Mouse (Mus musculus): Measurements from ENCODE around the gene Ndufb11. TPM values are rescaled to one million over a fixed set of nuclear protein-coding genes. Genes with fewer than 3 reads are reported as not detected.
A peak's percentile ranks its signal among the peaks of the same experiment; 100 is the strongest.

Ndufb11 gene
- total RNA-seq, 1 experiment = 161 TPM

DNA sequence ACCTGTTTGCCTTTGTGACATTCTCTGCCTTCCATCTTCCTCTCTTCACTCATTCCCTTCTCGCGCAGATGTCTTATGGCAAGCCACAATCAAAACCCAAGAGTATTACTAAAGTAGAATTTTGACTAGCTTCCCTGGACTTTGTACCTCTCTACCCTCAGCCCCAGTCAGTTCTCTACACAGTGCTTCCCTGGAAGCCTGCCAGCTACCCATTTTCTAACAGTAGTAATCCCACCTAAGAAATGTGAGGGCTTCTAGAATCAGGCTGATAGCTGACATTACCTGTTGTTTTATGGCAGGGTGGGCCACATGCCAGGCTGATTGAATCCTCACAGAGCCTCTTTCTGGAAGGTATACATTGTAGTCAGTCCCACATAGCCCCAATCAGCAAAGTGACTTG, 20.7 kb upstream of the Ndufb11 start:
- Histone ChIP-seq H3K36me3 (ENCODE audit: control insufficient read depth, insufficient read depth, low read length, poor library complexity, severe bottlenecking) (peaks cover 43% of the 10 kb centered on the region), H3K9me3 (ENCODE audit: control insufficient read depth, insufficient read depth, low read depth, low read length) (no peaks in the 10 kb centered on the region), H3K4me1 (ENCODE audit: control insufficient read depth in 2 of 2, insufficient read depth in 2 of 2, low read length in 2 of 2, poor library complexity in 1 of 2) (no peaks in the 10 kb centered on the region), H3K27ac (ENCODE audit: insufficient read depth, low read depth, low read length, poor library complexity, severe bottlenecking) (no peak overlapping the region), H3K4me3 (ENCODE audit: insufficient read depth in 1 of 2, low read depth in 1 of 2, low read length in 2 of 2, poor library complexity in 1 of 2, severe bottlenecking in 1 of 2) (no peak overlapping the region), H3K9ac (ENCODE audit: insufficient read depth, low read depth, low read length, poor library complexity, severe bottlenecking) (no peak overlapping the region)
- DNase-seq (ENCODE audit: low read depth, low spot score) = no peak
- no peak for TF ChIP-seq ZNF384 (IDR thresholded peaks at IDR 0.05; ENCODE audit: low read depth, low read length)
- TF ChIP-seq CHD2 (IDR thresholded peaks at IDR 0.05; ENCODE audit: low read depth, low read length) = no peak
- TF ChIP-seq ZC3H11A (IDR thresholded peaks at IDR 0.05; ENCODE audit: borderline replicate concordance, low read depth, low read length) = no peak
- TF ChIP-seq HCFC1 (IDR thresholded peaks at IDR 0.05; ENCODE audit: borderline replicate concordance, insufficient read depth, low read length) = no peak
- TF ChIP-seq MAFK (IDR thresholded peaks at IDR 0.05; ENCODE audit: insufficient read depth, low read depth, low read length) = no peak
- in situ Hi-C loops (cut with MboI; ENCODE audit: low sequenced_read_pairs in 2 of 2, unreplicated experiment in 2 of 2) = no loop called here

DNA sequence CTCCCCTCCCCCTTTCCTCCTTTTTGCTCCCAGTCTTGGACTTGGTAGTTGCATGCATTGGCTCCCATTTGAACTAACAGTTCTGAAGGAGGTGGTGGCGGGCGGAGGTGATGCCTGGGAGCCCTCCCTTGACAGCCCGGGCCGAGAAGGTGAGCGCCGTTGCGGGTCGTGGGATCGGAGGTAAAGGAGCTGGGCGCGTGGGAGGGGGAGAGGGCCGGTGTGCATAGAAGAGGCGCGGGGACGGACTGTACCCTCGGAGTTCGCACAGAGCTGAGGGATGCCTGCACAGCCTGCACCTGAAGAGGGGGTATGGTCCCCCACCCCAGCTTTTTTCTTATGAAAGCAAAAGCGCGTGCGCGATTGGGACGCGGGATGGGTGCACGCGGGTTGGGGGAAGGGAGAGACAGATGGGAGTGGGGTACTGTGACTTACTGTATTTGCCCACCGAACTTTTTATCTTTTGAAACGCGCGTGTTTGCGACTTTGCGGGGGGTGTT, 532 bp upstream of the Ndufb11 start:
- peak; percentile 4 for DNase-seq (ENCODE audit: low read depth, low spot score)
- H3K4me1 ChIP-seq (ENCODE audit: control insufficient read depth in 2 of 2, insufficient read depth in 2 of 2, low read length in 2 of 2, poor library complexity in 1 of 2) = no peaks in the 10 kb centered on the region; a peak in 1 of 4 replicates
- peak overlapping the region; percentile 89 for H3K9ac ChIP-seq (ENCODE audit: insufficient read depth, low read depth, low read length, poor library complexity, severe bottlenecking)
- H3K36me3 ChIP-seq (ENCODE audit: control insufficient read depth, insufficient read depth, low read length, poor library complexity, severe bottlenecking) = peaks cover 3% of the 10 kb centered on the region
- TF ChIP-seq HCFC1 (IDR thresholded peaks at IDR 0.05; ENCODE audit: borderline replicate concordance, insufficient read depth, low read length) (no peak), MAFK (IDR thresholded peaks at IDR 0.05; ENCODE audit: insufficient read depth, low read depth, low read length) (no peak), CHD2 (IDR thresholded peaks at IDR 0.05; ENCODE audit: low read depth, low read length) (no peak), ZNF384 (IDR thresholded peaks at IDR 0.05; ENCODE audit: low read depth, low read length) (no peak), ZC3H11A (IDR thresholded peaks at IDR 0.05; ENCODE audit: borderline replicate concordance, low read depth, low read length) (no peak)
- H3K4me3 ChIP-seq (ENCODE audit: insufficient read depth in 1 of 2, low read depth in 1 of 2, low read length in 2 of 2, poor library complexity in 1 of 2, severe bottlenecking in 1 of 2) = peak overlapping the region; percentile 79 to 87
- in situ Hi-C loops (cut with MboI; ENCODE audit: low sequenced_read_pairs in 2 of 2, unreplicated experiment in 2 of 2) = no loop called here
- H3K9me3 ChIP-seq (ENCODE audit: control insufficient read depth, insufficient read depth, low read depth, low read length) = no peaks in the 10 kb centered on the region
- H3K27ac ChIP-seq (ENCODE audit: insufficient read depth, low read depth, low read length, poor library complexity, severe bottlenecking) = peak overlapping the region; percentile 61

DNA sequence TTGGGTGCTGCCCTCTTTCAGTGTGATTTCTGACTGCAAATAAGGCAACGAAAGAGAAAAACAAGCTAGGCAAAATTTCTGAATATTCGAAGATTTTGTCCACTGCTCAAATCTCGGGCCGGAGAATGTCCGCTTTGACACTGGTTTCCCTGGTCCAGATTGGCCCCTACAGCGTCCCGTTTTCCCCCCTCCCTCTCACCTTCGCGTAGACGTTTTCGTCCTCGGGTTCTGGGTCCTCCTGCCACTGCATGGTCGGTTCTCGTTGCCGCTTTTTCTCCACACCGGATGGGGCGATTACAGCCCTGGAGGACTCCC, 601 bp downstream of the Ndufb11 start:
- TF ChIP-seq ZC3H11A (IDR thresholded peaks at IDR 0.05; ENCODE audit: borderline replicate concordance, low read depth, low read length) (no peak), CHD2 (IDR thresholded peaks at IDR 0.05; ENCODE audit: low read depth, low read length) (no peak), HCFC1 (IDR thresholded peaks at IDR 0.05; ENCODE audit: borderline replicate concordance, insufficient read depth, low read length) (no peak), MAFK (IDR thresholded peaks at IDR 0.05; ENCODE audit: insufficient read depth, low read depth, low read length) (no peak), ZNF384 (IDR thresholded peaks at IDR 0.05; ENCODE audit: low read depth, low read length) (no peak)
- peaks cover 3% of the 10 kb centered on the region for H3K36me3 ChIP-seq (ENCODE audit: control insufficient read depth, insufficient read depth, low read length, poor library complexity, severe bottlenecking)
- H3K9ac ChIP-seq (ENCODE audit: insufficient read depth, low read depth, low read length, poor library complexity, severe bottlenecking) = peak overlapping the region; percentile 86
- peak overlapping the region; percentile 87 to 88 for H3K4me3 ChIP-seq (ENCODE audit: insufficient read depth in 1 of 2, low read depth in 1 of 2, low read length in 2 of 2, poor library complexity in 1 of 2, severe bottlenecking in 1 of 2)
- H3K4me1 ChIP-seq (ENCODE audit: control insufficient read depth in 2 of 2, insufficient read depth in 2 of 2, low read length in 2 of 2, poor library complexity in 1 of 2) = no peaks in the 10 kb centered on the region; a peak in 1 of 4 replicates
- DNase-seq (ENCODE audit: low read depth, low spot score) = no peak
- H3K27ac ChIP-seq (ENCODE audit: insufficient read depth, low read depth, low read length, poor library complexity, severe bottlenecking) = peak overlapping the region; percentile 73; the same call in 1 of the 2 replicates
- in situ Hi-C loops (cut with MboI; ENCODE audit: low sequenced_read_pairs in 2 of 2, unreplicated experiment in 2 of 2) = no loop called here
- H3K9me3 ChIP-seq (ENCODE audit: control insufficient read depth, insufficient read depth, low read depth, low read length) = no peaks in the 10 kb centered on the region

DNA sequence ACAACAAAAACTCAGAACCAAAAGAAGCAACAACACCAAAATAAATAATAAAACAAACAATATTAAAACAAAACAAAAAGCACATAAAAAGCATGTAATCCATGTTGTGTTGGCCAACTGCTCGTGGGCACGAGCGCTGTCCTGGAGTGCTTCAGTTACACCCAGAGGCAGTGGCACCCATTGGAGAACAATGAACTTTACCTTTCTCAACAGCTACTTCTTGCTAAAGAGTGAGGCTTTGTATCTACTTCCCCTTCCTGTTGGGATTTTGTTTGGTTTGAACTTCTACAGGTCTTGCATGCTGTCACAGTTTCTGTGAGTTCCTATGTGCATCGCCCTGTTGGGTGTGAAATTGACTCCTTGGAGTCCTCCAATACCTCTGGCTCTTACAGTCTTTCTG, 8.9 kb downstream of the Ndufb11 start:
- Histone ChIP-seq H3K9me3 (ENCODE audit: control insufficient read depth, insufficient read depth, low read depth, low read length) (no peaks in the 10 kb centered on the region), H3K36me3 (ENCODE audit: control insufficient read depth, insufficient read depth, low read length, poor library complexity, severe bottlenecking) (no peaks in the 10 kb centered on the region), H3K27ac (ENCODE audit: insufficient read depth, low read depth, low read length, poor library complexity, severe bottlenecking) (no peak overlapping the region), H3K4me3 (ENCODE audit: insufficient read depth in 1 of 2, low read depth in 1 of 2, low read length in 2 of 2, poor library complexity in 1 of 2, severe bottlenecking in 1 of 2) (no peak overlapping the region), H3K4me1 (ENCODE audit: control insufficient read depth in 2 of 2, insufficient read depth in 2 of 2, low read length in 2 of 2, poor library complexity in 1 of 2) (no peaks in the 10 kb centered on the region), H3K9ac (ENCODE audit: insufficient read depth, low read depth, low read length, poor library complexity, severe bottlenecking) (no peak overlapping the region)
- in situ Hi-C loops (cut with MboI; ENCODE audit: low sequenced_read_pairs in 2 of 2, unreplicated experiment in 2 of 2) = no loop called here
- no peak for TF ChIP-seq HCFC1 (IDR thresholded peaks at IDR 0.05; ENCODE audit: borderline replicate concordance, insufficient read depth, low read length)
- TF ChIP-seq MAFK (IDR thresholded peaks at IDR 0.05; ENCODE audit: insufficient read depth, low read depth, low read length) = no peak
- no peak for TF ChIP-seq CHD2 (IDR thresholded peaks at IDR 0.05; ENCODE audit: low read depth, low read length)
- no peak for TF ChIP-seq ZC3H11A (IDR thresholded peaks at IDR 0.05; ENCODE audit: borderline replicate concordance, low read depth, low read length)
- TF ChIP-seq ZNF384 (IDR thresholded peaks at IDR 0.05; ENCODE audit: low read depth, low read length) = no peak
- DNase-seq (ENCODE audit: low read depth, low spot score) = no peak

DNA sequence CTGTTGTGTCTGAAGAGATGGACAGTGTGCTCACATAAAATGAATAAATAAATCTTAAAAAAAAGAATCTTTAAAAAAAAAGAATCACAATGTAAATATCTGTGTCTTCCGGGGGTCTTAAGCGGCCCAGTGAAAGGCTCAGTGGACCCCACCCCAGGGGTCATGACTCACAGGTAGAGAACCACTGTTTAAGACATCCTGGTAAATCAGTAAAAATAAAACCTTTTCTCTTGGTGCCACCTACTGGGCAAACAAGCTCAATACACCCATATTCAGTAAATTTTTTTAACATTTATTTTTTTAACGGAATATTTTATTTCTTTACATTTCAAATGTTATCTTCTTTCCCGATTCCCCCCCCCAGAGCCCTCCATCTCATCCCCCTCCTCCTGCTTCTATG, 29.5 kb downstream of the Ndufb11 start:
- no peak for DNase-seq (ENCODE audit: low read depth, low spot score)
- Histone ChIP-seq H3K9ac (ENCODE audit: insufficient read depth, low read depth, low read length, poor library complexity, severe bottlenecking) (no peak overlapping the region), H3K4me1 (ENCODE audit: control insufficient read depth in 2 of 2, insufficient read depth in 2 of 2, low read length in 2 of 2, poor library complexity in 1 of 2) (no peaks in the 10 kb centered on the region), H3K9me3 (ENCODE audit: control insufficient read depth, insufficient read depth, low read depth, low read length) (no peaks in the 10 kb centered on the region), H3K36me3 (ENCODE audit: control insufficient read depth, insufficient read depth, low read length, poor library complexity, severe bottlenecking) (no peaks in the 10 kb centered on the region), H3K27ac (ENCODE audit: insufficient read depth, low read depth, low read length, poor library complexity, severe bottlenecking) (no peak overlapping the region), H3K4me3 (ENCODE audit: insufficient read depth in 1 of 2, low read depth in 1 of 2, low read length in 2 of 2, poor library complexity in 1 of 2, severe bottlenecking in 1 of 2) (no peak overlapping the region)
- TF ChIP-seq ZNF384 (IDR thresholded peaks at IDR 0.05; ENCODE audit: low read depth, low read length) (no peak), HCFC1 (IDR thresholded peaks at IDR 0.05; ENCODE audit: borderline replicate concordance, insufficient read depth, low read length) (no peak), ZC3H11A (IDR thresholded peaks at IDR 0.05; ENCODE audit: borderline replicate concordance, low read depth, low read length) (no peak), CHD2 (IDR thresholded peaks at IDR 0.05; ENCODE audit: low read depth, low read length) (no peak), MAFK (IDR thresholded peaks at IDR 0.05; ENCODE audit: insufficient read depth, low read depth, low read length) (no peak)
- in situ Hi-C loops (cut with MboI; ENCODE audit: low sequenced_read_pairs in 2 of 2, unreplicated experiment in 2 of 2) = no loop called here
